Mouse (Mus musculus) adrenal gland, adult 18-20 months (tissue): ENCODE data around the gene Tigar. TPM values are rescaled to one million over a fixed set of nuclear protein-coding genes. Genes with fewer than 3 reads are reported as not detected.

ENCODE experiments used
- DNase-seq, 2 experiments: peaks; one replicate each; pipeline ENCODE4 v3.0.0; 2021 to 2022; ENCODE audit warnings: low spot score in 2 of 2
- total RNA-seq, 2 experiments: library from RNA; stranded (reverse); gene quantifications; 1 replicate in 1 of 2; 2 replicates in 1 of 2; pipeline ENCODE4 v1.2.3; 2021

The Tigar gene
- total RNA-seq, 2 experiments from 2014 or later: 16.5 to 21.9 TPM

- DNase-seq: no peak
These were observed 14.8 kb downstream of the Tigar start for GRCm38 (mm10) chr6:127094565-127094964.

GRCm38 (mm10) chr6:127086739-127087138, 22.6 kb downstream of the Tigar start:
- DNase-seq: peak in 1 of 2 experiments; percentile 19

DNA sequence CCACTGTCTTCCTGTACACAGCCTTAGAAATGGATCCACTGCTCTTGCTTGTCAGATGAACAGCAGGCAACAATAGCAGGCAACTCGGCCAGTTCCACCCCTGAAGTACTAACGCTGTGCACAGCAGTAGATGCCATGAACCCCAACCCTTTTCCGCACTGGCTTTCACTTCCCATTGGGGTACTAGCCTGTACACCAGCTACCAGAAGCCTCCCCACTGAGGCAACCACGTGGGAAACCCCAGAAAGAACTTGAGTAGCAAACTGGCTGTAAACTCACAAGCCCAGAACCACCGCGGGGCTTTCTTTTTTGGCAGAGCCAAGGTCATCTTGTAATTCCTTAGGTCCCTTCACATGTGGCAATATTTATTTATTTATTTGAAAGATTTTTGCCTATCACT, 27.5 kb downstream of the Tigar start:
- no peak for DNase-seq

DNA sequence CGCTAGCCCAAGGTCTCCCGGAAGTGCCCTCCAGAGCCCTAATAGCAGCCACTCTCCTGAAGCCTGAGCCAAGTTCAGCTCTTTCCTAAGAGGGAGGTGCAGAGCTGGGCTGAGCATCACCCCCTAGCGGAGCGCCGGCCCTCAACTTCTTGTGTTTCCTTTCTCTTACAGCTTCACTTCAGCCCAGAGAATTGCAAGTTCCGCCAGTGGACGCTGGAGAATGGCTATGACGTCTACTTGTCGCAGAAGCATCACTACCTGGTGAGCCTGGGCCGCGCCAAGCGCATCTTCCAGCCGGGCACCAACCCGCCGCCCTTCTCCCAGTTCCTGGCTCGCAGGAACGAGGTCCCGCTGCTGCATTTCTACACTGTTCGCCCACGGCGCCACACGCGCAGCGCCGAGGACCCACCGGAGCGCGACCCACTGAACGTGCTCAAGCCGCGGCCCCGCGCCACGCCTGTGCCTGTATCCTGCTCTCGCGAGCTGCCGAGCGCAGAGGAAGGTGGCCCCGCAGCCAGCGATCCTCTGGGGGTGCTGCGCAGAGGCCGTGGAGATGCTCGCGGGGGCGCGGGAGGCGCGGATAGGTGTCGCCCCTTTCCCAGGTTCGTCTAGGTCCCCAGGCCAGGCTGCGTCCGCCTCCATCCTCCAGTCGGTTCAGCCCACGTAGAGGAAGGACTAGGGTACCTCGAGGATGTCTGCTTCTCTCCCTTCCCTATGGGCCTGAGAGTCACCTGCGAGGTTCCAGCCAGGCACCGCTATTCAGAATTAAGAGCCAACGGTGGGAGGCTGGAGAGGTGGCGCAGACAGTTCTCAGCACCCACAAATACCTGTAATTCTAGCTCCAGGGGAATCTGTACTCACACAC, 29.3 kb downstream of the Tigar start:
- peak; percentile 30 to 33 for DNase-seq

DNA sequence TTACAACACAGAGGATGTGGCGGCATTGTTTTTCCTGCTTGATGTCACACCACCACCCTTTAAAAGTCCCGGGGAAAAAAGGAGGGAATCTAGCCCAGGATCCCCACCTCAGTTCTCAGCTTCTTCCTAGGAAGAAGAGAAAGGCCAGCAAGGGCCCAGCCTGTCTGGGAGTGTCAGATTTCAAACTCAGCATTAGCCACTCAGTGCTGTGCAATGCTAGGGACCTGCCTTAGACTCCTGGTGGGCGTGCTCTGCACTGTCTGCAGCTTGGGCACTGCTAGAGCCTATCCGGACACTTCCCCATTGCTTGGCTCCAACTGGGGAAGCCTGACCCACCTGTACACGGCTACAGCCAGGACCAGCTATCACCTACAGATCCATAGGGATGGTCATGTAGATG, 36.5 kb downstream of the Tigar start, which contains the start of gene Fgf23:
TSS of gene Fgf23 (plus strand) at position 86 of the 400 bp plus-strand sequence.
- DNase-seq: no peak

DNA sequence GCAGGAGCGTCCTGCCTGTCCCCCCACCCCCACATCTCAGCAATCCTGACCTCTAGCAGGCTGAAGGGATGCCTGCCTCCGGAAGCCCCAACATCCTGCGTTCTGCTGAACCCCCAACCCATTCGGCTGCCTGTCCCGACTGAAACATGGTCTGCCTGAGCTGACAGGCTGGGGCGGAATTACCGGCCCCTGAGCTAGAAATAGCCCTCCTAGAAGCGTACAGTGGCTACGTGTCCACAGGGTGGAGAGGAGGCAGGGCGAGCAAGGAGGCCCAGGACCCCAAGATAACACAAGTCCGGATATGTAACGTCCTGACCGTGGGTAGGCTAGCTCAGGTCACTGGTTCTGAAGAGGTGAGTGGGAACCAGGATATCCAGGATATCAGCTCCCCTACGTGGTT, 44.5 kb downstream of the Tigar start:
- DNase-seq: no peak

DNA sequence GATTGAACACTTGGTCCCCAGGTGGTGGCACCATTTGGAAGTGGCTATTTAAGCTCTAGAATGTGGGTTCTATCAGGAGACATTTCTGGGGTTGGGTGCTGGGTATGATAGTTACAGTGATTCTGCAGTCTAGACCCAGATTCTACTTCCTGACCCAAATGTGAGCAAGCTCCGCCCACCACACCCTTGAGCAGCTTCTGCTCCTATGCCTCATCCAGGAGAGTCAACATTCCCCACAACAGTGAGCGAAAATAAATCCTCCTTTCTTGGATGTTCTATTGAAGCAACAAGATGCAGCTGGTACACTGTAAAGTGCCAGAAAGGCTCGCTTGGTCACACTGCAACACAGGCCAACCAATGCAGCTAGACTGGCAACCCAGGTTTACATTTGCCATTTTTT, 45.4 kb downstream of the Tigar start:
- no peak for DNase-seq

DNA sequence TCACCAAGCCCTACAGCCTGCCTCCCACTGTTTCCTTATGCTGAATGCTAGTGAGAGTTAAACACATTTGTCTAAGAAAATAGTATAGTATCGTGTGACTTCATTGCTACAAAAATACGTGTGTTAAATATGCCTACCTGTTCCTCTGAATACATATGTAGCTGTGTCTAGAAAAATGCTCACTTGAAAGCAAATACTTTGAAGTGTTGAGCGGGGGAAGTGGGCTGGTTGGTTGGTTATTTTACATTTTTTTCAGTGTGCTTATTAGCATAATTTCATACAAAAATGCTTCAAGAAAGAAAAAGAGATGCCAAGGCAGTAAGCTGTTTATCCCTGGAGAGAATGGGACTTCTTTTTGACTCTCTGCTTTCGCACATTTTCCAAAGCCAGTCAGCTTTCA, 49.4 kb downstream of the Tigar start:
- DNase-seq: no peak

DNA sequence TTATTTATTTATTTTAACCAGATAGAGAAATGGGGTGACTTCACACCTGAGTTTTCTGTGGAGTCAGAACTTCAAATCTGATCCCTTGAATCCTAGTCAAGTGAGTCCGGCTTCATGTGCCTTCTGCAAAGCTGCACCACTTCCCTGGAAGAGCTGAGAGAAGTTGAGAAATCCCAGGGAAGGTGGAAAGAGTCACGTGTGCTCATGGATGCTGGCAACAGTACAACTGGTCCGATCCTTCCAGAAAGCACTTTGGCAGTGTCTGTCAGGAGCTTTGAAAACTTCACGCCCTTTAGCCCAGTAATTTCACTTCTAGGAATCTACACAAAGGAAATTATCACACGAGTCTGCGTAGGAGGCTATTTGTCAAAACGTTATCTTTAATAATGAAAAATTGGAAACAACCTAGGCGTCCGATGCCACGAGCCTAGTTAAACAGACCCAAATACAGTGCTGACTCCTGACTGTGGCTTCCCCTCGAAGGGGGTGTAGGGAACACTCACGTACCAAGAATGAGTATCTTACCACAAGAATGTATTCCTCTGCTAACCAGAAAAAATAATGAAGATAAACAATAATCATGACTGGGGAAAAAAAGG, 52.3 kb downstream of the Tigar start:
- no peak for DNase-seq

GRCm38 (mm10) chr6:127050847-127051246, 58.5 kb downstream of the Tigar start:
- no peak for DNase-seq

DNA sequence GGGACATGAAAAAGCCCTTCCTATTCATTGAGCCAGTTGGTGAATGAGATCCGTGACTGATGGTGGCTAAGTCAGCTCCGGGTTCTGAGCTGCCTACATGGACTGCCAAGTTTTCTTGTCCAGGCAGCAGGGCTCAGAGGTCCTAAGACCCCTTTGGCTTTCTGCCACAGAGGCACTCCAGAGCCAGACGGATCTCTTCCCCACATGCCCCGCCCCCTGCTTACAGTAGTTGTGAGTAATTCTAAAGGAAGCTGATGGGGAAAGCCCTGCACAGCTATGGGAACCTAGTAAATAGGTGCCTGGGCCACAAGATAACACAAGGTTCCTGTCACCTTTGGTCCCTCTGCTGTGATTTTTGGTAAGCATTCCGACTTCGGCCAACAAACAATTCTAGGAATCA, 64.4 kb downstream of the Tigar start:
- no peak for DNase-seq

Other genes starting within 250 kb of the Tigar start
- not detected for gene Dyrk4, start 187.7 kb downstream of the Tigar start, total RNA-seq
- under 1 TPM; 0.58 to 0.76 TPM for gene Rad51ap1, start 170.0 kb downstream of the Tigar start, total RNA-seq
- 10 to 100 TPM; 16.9 to 17.5 TPM for gene D6Wsu163e, start 169.6 kb downstream of the Tigar start, total RNA-seq
- gene Fgf6, start 94.0 kb downstream of the Tigar start, total RNA-seq: not detected
- not detected for gene Fgf23, start 36.7 kb downstream of the Tigar start, total RNA-seq
- 100 to 1,000 TPM; 471 to 478 TPM for gene Ccnd2, start 42.6 kb upstream of the Tigar start, total RNA-seq